Mouse (Mus musculus) left cerebral cortex, adult 2 months (tissue): Measurements from ENCODE around the gene Scnn1a. TPM values are rescaled to one million over a fixed set of nuclear protein-coding genes. Genes with fewer than 3 reads are reported as not detected.
"Not testable (repeated sequence)": the region's sequence is repeated elsewhere in the genome, so short reads cannot be mapped to it uniquely, and the experiment has no call there.

ENCODE experiments used
- DNase-seq, 2 experiments: peaks; one replicate each; pipeline ENCODE4 v3.0.0; 2021 to 2022; ENCODE audit warnings: low spot score in 2 of 2, mixed read lengths in 1 of 2; ENCODE audit errors: extremely low spot score in 1 of 2
- H3K27ac ChIP-seq: fragments of 200-600 bp; 2 replicates; pipeline ENCODE4 v1.8.1; 2022
- H3K4me3 ChIP-seq: fragments of 200-600 bp; 2 replicates; pipeline ENCODE4 v1.8.1; 2022
- CTCF ChIP-seq: fragments of 200-600 bp; IDR thresholded peaks from 2 replicates; pipeline ENCODE4 v1.8.1; 2022; ENCODE audit warnings: antibody characterized with exemption, mild to moderate bottlenecking, moderate library complexity
- intact Hi-C: fragments of 180-260 bp; cut with DNase I; formaldehyde crosslinking; loops from one replicate; pipeline ENCODE4 v1.15.1; 2025
- long read RNA-seq, 2 experiments: library from polyadenylated mRNA; stranded (forward); transcript quantifications; one replicate each; pipeline ENCODE4 v2.0.0; 2021; ENCODE audit warnings: borderline mapping rate in 2 of 2
- total RNA-seq, 2 experiments: library from RNA; stranded (reverse); gene quantifications; 2 replicates each; pipeline ENCODE4 v1.2.3; 2021

Gene Scnn1a
- 1 to 10 TPM; 2.5 to 2.7 TPM for total RNA-seq
- long read RNA-seq, experiment 1, partial matches to known transcripts = 0 of 2 reads
- long read RNA-seq, experiment 1, other reads (novel, unspliced or antisense) = 0 of 2 reads
- long read RNA-seq, experiment 2, partial matches to known transcripts = 0 of 1 reads
- long read RNA-seq, experiment 2, other reads (novel, unspliced or antisense) = 1 of 1 reads

DNA sequence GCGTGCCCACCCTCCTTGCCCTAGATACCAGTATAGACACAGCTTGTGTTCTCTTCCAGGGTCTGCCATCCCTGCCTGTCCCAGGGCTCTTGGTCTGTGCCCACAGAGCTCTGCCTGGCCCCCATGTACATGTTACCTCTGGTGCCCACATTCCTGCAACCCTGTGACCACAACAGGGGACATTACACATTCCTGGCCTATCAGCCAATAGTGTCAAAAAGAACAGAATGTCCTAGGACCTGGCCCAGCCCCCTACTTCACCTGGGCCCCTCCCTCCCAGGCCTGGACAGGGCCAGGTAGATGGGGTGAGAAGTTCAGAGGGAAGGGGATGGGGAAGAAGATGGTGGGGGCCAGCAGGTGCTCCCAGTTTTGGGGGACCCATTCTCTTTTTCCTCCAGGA lies at the start of gene Scnn1a:
TSS of gene Scnn1a (plus strand) at position 337 of the 400 bp plus-strand sequence.
- intact Hi-C loops = no loop called here
- Histone ChIP-seq H3K27ac (no peak within 1 kb of the TSS), H3K4me3 (no peak within 1 kb of the TSS)
- DNase-seq = no peak
- TF ChIP-seq CTCF = no peak

DNA sequence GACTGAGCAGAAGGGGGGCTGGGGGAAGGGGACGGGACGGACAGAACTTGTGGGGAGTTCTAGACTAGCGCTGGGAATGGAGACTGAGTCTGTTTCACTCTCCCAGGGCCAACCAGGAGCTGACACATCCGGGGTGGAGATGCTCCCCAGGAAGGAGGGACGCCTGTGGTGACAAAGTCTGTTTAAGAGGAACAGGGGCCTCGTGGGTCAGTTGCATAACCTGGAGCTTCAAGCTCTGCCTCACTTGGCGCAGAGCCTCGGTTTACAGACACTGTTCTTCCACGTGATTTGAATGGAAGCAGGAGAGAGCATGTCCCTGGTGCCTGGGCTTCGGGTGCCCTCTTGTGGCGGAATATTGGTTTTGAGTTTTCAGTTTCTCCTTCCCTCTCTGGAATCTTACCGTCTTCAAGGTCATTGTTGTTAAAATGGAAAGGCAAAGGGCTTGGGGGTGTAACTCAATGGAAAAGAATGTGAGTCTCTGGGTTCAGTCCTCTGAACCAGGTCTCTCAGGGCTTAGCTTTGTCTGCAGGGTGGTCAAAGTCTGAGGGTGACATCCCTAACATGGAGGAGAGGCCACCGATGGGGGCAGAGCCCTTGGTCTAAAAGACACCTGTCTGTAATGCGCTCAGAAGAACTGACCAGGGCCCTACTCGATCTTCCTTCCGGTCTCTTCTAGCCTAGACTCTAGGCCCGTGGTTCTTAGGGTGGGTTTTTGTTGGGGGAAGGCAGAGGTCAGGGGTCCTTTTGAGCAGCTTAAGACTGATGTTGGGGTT lies 48.8 kb upstream of the Scnn1a start:
- DNase-seq = peak; percentile 89 to 92
- TF ChIP-seq CTCF = peak; percentile 90
- Histone ChIP-seq H3K4me3 (peak overlapping the region; percentile 32; the same call in 1 of the 2 replicates), H3K27ac (peak overlapping the region; percentile 61)
- intact Hi-C loops = loop anchor here (1.0 to 5.0 kb wide), 5 partner anchors 52 to 224 kb away; partner anchors contain the start of genes Acrbp, Iffo1, Mrpl51 and Ncapd2

DNA sequence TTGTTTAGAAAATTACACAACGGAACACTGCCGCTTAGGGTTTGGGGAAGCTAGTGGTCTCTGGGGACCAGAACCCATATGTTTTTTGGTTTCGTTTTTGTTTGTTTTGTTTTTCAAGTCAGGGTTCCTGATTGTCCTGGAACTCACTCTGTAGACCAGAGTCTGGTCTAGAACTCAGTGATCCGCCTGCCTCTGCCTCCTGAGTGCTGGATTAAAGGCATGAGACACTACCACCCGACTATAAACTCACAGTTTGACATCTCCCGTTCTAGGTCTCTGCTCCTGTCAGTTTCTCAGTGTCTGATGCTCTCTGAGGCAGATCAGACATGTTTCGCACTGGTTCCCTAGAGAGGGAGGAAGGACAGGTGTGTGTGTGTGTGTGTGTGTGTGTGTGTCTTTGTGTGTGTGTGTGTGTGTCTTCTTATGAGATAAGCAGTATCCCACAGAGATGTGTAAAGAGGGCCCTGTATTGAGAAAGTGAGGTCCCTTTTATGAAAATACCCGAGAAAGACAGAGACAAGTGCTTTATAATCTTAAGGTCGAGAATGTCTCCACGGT lies 48.2 kb upstream of the Scnn1a start:
- Histone ChIP-seq H3K27ac (no peak overlapping the region; the same call in 1 of the 2 replicates), H3K4me3 (no peak overlapping the region)
- intact Hi-C loops = loop anchor here (5.0 kb wide), 2 partner anchors 125 to 225 kb away; partner anchors contain the start of genes Acrbp and Iffo1
- TF ChIP-seq CTCF = no peak
- DNase-seq = no peak

GRCm38 (mm10) chr6:125274841-125275563 lies 45.5 kb upstream of the Scnn1a start:
- no peak overlapping the region for H3K4me3 ChIP-seq
- intact Hi-C loops = loop anchor here (2.0 to 5.0 kb wide), 4 partner anchors 92 to 327 kb away; partner anchors contain the start of genes Acrbp and Iffo1
- H3K27ac ChIP-seq = no peak overlapping the region
- peak; percentile 43 for TF ChIP-seq CTCF
- peak in 1 of 2 experiments; percentile 37 for DNase-seq

DNA sequence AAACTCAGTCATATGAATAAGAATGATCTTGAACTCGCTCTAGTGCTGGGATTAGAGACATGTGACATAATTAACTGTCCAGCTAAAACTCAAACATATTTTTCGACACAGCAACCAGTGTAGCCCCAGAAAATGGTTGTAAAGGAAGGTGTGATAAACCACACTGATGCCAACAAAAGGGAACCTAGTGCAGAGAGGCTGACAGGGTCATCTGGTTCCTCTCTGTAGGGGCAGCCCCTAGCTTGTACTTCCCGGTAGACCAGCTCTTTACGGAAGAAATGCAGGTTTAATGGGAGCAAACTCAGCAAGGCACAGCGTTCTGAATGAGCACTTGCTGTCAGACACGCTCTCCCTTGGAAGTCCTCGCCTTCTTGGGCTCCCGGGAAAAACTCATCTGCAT lies 40.7 kb upstream of the Scnn1a start:
- intact Hi-C loops = loop anchor here (5.0 kb wide), 1 partner anchor 323 kb away; no protein-coding TSS in a partner anchor
- H3K4me3 ChIP-seq = no peak overlapping the region
- DNase-seq = no peak
- no peak overlapping the region for H3K27ac ChIP-seq
- no peak for TF ChIP-seq CTCF

GRCm38 (mm10) chr6:125282721-125283120 lies 37.7 kb upstream of the Scnn1a start:
- H3K27ac ChIP-seq, intact Hi-C loops, H3K4me3 ChIP-seq, DNase-seq: not testable (repeated sequence)

DNA sequence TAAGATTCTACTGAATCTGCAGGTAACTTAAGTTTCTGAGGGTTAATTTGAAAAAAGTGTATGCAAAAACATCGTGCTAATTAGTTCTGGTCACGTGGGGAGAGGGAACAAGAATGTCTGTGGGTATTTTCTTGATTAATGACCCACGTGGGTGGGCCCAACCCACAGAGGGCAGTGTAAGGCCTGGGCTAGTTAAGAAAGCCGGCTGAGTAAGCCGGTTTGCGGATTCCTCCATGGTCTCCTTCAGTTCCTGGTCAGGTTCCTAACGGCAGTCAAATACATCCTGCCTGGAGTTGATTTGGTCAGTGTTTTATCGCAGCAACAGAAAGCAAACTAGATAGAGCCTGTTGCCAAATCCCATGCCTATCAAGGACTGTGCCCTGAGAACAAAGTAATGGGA lies 36.2 kb upstream of the Scnn1a start:
- no peak overlapping the region for H3K27ac ChIP-seq
- intact Hi-C loops = no loop called here
- no peak overlapping the region for H3K4me3 ChIP-seq
- DNase-seq = no peak
- no peak for TF ChIP-seq CTCF

GRCm38 (mm10) chr6:125284751-125285150 lies 35.7 kb upstream of the Scnn1a start:
- DNase-seq = no peak
- Histone ChIP-seq H3K4me3 (no peak overlapping the region), H3K27ac (no peak overlapping the region)
- intact Hi-C loops = no loop called here
- TF ChIP-seq CTCF = no peak

- TF ChIP-seq CTCF = no peak
- intact Hi-C loops = no loop called here
- DNase-seq = no peak
- Histone ChIP-seq H3K4me3 (no peak within 1 kb of the TSS), H3K27ac (no peak within 1 kb of the TSS)
Measured at GRCm38 (mm10) chr6:125285890-125286289, 34.6 kb upstream of the Scnn1a start, which contains the start of gene Tuba3a. Tuba3a (minus strand) TSS chr6:125286042.

DNA sequence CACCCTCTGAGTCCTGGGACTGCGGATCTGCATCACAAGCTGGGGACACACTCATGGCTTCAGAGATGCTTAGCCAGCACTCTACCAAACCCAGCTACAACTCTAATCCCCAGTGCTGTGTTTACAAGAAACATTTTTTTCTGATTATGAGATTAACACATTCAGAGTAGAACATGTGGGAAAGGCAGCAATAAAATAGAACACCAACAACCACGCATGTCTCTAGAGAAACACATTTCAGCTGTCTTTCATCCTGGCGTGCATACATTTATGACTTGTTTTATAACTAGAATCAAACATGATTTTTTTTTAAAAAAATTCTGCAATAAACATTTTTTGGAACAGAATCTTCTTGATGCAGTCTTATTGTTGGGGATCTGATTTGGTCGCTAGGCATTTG lies 33.5 kb upstream of the Scnn1a start:
- H3K27ac ChIP-seq = no peak overlapping the region; the same call in 1 of the 2 replicates
- intact Hi-C loops = no loop called here
- DNase-seq = no peak
- no peak for TF ChIP-seq CTCF
- H3K4me3 ChIP-seq = no peak overlapping the region

DNA sequence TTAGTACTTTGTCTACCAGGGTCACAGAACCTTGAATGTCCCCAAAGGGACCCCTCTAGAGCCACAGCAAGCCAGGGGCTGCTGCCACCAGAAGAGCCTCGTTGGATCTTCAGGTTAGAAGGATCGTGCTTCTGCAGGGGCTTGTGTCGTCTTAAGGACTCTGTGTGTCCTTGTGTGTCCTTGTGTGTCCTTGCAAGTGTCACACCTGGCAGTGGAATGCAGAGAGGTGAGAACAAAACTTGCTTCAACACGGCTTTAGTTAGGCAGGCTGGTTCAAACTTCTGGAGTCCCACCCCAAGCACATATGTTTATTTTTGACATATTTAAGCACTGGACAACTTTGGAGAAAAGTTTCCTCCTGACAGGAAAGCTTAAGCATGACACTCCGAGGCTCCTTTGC lies 31.7 kb upstream of the Scnn1a start:
- DNase-seq = no peak
- no peak for TF ChIP-seq CTCF
- Histone ChIP-seq H3K27ac (no peak overlapping the region), H3K4me3 (no peak overlapping the region)
- intact Hi-C loops = no loop called here
